Mouse (Mus musculus) inflammation-experienced regulatory T-cells, adult 6 months (primary cell): ENCODE measurements around the gene Tax1bp1. TPM values are rescaled to one million over a fixed set of nuclear protein-coding genes. Genes with fewer than 3 reads are reported as not detected.
"Not testable (repeated sequence)": the region's sequence is repeated elsewhere in the genome, so short reads cannot be mapped to it uniquely, and the experiment has no call there.

Source experiments
- ATAC-seq: one replicate; pipeline ENCODE4 v1.8.0; 2017
- polyA plus RNA-seq, 3 experiments: library from polyadenylated mRNA; unstranded; fragments of 100-300 nt; shearing (Covaris generic); gene quantifications; one replicate each; pipeline ENCODE4 v1.2.1; 2017

Gene Tax1bp1
- 100 to 1,000 TPM; 209 to 248 (median 225) TPM for polyA plus RNA-seq

DNA sequence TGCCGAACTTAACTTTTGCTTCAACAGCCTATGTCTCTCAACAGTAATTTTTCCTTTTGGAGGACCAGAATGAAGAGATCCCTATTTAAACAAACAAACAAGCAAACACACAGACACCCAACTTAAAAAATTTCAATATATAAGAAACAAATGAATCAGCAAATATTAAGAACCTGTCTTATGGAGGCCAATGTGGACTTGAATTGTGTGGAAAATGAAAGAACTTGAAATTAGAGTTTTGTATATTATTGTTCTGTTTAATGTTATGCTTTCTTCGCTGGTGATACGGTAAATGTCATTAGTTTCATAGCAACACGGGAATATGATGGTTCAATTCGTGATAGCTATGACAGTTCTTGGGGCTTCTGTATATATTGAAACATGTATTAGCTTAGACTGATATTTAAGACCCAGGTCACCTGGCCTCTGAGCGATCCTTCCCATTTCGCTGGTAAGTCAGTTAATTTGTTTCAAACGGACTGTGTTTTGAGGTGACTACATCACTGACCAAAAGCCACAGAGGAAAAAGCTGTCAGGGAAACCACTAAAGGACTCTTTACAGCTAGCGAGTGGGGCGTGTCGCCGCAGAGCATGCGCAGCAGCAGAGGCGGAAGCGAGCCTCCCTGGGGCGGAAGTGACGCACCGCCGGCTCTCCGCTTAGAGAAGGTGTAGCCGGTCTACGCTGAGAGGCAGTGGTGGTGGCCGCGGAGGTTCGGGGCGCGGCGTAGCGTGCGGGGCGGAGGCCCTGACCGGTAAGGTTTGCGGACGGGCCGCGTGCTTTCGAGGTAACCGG lies at the start of gene Tax1bp1:
TSS of gene Tax1bp1 (plus strand) at position 626 of the 793 bp plus-strand sequence.
- peak; percentile 90 for ATAC-seq

- no peak for ATAC-seq
Observed at GRCm38 (mm10) chr6:52667641-52668040, 45.9 kb upstream of the Tax1bp1 start.

DNA sequence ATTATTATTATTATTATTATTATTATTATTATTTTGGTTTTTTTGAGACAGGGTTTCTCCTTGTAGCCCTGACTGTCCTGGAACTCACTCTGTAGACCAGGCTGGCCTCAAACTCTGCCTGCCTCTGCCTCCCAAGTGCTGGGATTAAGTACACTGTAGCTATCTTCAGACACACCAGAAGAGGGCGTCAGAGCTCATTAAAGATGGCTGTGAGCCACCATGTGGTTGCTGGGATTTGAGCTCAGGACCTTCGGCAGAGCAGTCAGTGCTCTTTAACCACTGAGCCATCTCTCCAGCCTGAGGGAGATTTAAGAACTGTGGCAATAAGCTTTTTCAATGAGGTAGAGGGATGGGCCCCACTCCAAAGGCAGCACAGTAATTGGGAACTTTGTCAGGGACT lies 43.7 kb upstream of the Tax1bp1 start:
- not testable (repeated sequence) for ATAC-seq

- ATAC-seq = no peak
Observed at GRCm38 (mm10) chr6:52671791-52672190, 41.7 kb upstream of the Tax1bp1 start.

GRCm38 (mm10) chr6:52672539-52672938 lies 41.0 kb upstream of the Tax1bp1 start:
- no peak for ATAC-seq

GRCm38 (mm10) chr6:52673706-52674105 lies 39.8 kb upstream of the Tax1bp1 start:
- no peak for ATAC-seq

- ATAC-seq = no peak
Observed at GRCm38 (mm10) chr6:52674541-52674940, 39.0 kb upstream of the Tax1bp1 start.

GRCm38 (mm10) chr6:52675222-52675921 lies 38.2 kb upstream of the Tax1bp1 start:
- ATAC-seq = no peak

DNA sequence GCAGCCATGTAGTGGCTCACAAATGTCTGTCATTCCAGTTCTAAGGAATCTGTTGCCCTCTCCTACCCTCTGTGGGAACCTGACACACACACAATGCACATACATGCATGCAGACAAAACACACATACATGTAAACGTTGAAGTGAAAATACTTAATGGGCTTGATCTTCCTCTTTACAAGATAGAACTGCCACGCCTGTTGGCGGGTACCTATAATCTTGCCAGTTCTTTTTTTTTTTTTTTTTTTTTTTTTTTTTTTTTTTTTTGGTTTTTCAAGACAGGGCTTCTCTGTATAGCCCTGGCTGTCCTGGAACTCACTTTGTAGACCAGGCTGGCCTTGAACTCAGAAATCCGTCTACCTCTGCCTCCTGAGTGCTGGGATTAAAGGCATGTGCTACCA lies 36.0 kb upstream of the Tax1bp1 start:
- not testable (repeated sequence) for ATAC-seq

- no peak for ATAC-seq
Observed at GRCm38 (mm10) chr6:52679565-52679964, 34.0 kb upstream of the Tax1bp1 start.

- ATAC-seq = no peak
Observed at GRCm38 (mm10) chr6:52680458-52681032, 33.0 kb upstream of the Tax1bp1 start.

- no peak for ATAC-seq
Observed at GRCm38 (mm10) chr6:52681847-52682485, 31.6 kb upstream of the Tax1bp1 start.

GRCm38 (mm10) chr6:52682607-52683006 lies 30.9 kb upstream of the Tax1bp1 start:
- no peak for ATAC-seq

GRCm38 (mm10) chr6:52686901-52687500 lies 26.5 kb upstream of the Tax1bp1 start:
- ATAC-seq = no peak

DNA sequence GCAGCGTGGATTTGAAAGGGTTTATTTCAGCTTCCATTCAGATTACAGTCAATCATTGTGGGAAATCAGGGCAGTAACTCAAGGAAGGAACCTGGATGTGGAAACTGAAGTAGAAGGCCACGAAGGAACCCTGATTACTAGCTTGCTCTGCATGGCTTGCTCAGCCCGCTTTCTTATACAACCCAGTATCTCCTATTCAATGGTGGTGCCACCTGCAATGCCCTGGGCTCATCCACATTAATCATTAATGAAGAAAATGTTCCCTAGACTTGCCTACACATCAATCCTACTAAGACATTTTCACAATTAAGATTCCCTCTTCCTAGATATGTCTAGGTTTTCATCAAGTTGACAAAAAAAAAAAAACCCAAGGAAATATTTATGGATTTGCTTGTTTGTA lies 23.2 kb upstream of the Tax1bp1 start:
- no peak for ATAC-seq

DNA sequence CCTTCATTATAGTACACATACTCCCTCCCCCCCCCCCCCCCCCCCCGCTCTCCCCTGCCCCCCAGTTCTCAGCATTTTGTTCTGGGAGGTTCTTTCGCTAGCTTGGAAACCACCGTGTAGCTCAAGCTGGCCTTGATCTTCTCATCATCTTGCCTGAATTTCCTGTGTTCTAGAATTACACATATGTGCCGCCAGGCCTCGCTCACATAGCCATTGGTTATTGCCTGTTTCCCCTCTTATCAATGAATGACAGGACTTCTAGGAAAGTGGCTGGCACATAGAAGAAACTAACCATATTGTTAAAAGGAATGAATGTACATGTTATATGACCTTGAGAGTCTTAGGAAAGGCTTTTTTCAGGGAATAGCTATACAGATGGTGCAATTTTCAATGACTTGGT lies 21.7 kb upstream of the Tax1bp1 start:
- no peak for ATAC-seq

GRCm38 (mm10) chr6:52692451-52693063 lies 21.0 kb upstream of the Tax1bp1 start:
- ATAC-seq = no peak

GRCm38 (mm10) chr6:52697964-52698535 lies 15.5 kb upstream of the Tax1bp1 start:
- no peak for ATAC-seq

DNA sequence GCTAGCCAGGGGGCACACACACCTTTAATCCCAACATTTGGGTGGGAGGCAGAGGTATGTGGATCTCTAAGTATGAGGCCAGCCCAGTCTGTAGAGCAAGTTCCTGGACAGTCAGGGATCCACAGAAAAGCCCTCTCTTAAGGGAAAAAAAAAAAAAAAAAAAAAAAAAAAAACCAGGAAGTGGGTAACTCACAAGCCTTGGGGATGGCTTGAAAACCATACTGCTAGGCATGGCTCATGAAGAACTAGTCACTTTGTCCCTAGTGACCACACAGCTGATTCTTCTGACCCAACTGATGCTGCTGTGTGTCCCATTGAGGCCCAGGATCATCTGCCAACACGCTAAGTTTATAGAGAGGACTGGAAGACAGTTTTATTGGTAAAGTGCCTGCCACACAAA lies 14.5 kb upstream of the Tax1bp1 start:
- ATAC-seq = no peak

GRCm38 (mm10) chr6:52699899-52700298 lies 13.6 kb upstream of the Tax1bp1 start:
- no peak for ATAC-seq

GRCm38 (mm10) chr6:52703263-52703662 lies 10.3 kb upstream of the Tax1bp1 start:
- no peak for ATAC-seq

GRCm38 (mm10) chr6:52705280-52705679 lies 8.2 kb upstream of the Tax1bp1 start:
- ATAC-seq = no peak
